Mouse (Mus musculus) limb, embryonic 12.5 days (tissue): ENCODE data around the gene Etv2. TPM values are rescaled to one million over a fixed set of nuclear protein-coding genes. Genes with fewer than 3 reads are reported as not detected.

ENCODE experiments used
- ATAC-seq: fragments of 200-750 bp; cut with Nextera tagmentation; 2 replicates; pipeline ENCODE4 v1.8.0; 2017; ENCODE audit warnings: low read depth, moderate TSS enrichment; ENCODE audit not compliant: insufficient number of reproducible peaks, insufficient read depth, low FRiP score, low TSS enrichment
- H3K27ac ChIP-seq: fragments of 300-500 bp; sonication (generic); 2 replicates; pipeline ENCODE4 v1.5.1; 2016; ENCODE audit warnings: mild to moderate bottlenecking, moderate library complexity
- H3K27me3 ChIP-seq: fragments of 300-500 bp; sonication (generic); 2 replicates; pipeline ENCODE4 v1.6.1; 2016; ENCODE audit warnings: mild to moderate bottlenecking, moderate library complexity
- H3K36me3 ChIP-seq: fragments of 300-500 bp; sonication (generic); 2 replicates; pipeline ENCODE4 v1.6.1; 2016; ENCODE audit warnings: mild to moderate bottlenecking, moderate library complexity
- H3K4me1 ChIP-seq: fragments of 300-500 bp; sonication (generic); replicated peaks from 2 replicates; pipeline ENCODE4 v1.6.1; 2016
- H3K4me2 ChIP-seq: fragments of 300-500 bp; sonication (generic); 2 replicates; pipeline ENCODE4 v1.6.1; 2016; ENCODE audit warnings: mild to moderate bottlenecking, moderate library complexity
- H3K4me3 ChIP-seq: fragments of 300-500 bp; sonication (generic); replicated peaks from 2 replicates; pipeline ENCODE4 v1.5.1; 2016; ENCODE audit warnings: mild to moderate bottlenecking
- H3K9ac ChIP-seq: fragments of 300-500 bp; sonication (generic); replicated peaks from 2 replicates; pipeline ENCODE4 v1.6.1; 2016; ENCODE audit warnings: mild to moderate bottlenecking, moderate library complexity
- H3K9me3 ChIP-seq: fragments of 300-500 bp; sonication (generic); 2 replicates; pipeline ENCODE4 v1.6.1; 2016; ENCODE audit warnings: mild to moderate bottlenecking, moderate library complexity
- WGBS: fragments of 180-500 bp; shearing (Covaris S2); methylation state at CpG from one replicate; pipeline ENCODE4 v1.1.7; 2016; 5-methylcytosine and 5-hydroxymethylcytosine counted together
- polyA plus RNA-seq: library from polyadenylated mRNA; unstranded; fragments of >200 nt; fragmentation: Nextera tagmentation; extraction: Ambion mirVana; gene quantifications from 2 replicates; pipeline ENCODE4 v1.2.1, GENCODE M21; 2016

The Etv2 gene
- not detected in 2 replicates for polyA plus RNA-seq

- WGBS = 5% methylated on average over 5 of the region's 5 CpGs
- Histone ChIP-seq H3K4me3 (peak within 1 kb of the TSS; percentile 29), H3K27ac (no peak within 1 kb of the TSS), H3K9ac (0 out of 2 replicates have a peak within 1 kb of the TSS, but pooled peaks have one; percentile 31), H3K4me1 (peaks cover 24% of the 10 kb centered on the region), H3K4me2 (peak within 1 kb of the TSS; percentile 45), H3K36me3 (peaks cover 9% of the 10 kb centered on the region), H3K9me3 (no peaks in the 10 kb centered on the region), H3K27me3 (peaks cover 54% of the 10 kb centered on the region)
- ATAC-seq = no peak
Observed at GRCm38 (mm10) chr7:30635752-30636151, at the start of gene Etv2. Gene Etv2 (minus strand): TSS chr7:30635852.

- H3K27ac ChIP-seq = no peak overlapping the region
Observed at GRCm38 (mm10) chr7:30683425-30683824, 47.8 kb upstream of the Etv2 start.

GRCm38 (mm10) chr7:30681897-30682296 lies 46.2 kb upstream of the Etv2 start:
- no peak overlapping the region for H3K4me3 ChIP-seq
- 64% methylated on average over 5 of the region's 5 CpGs for WGBS

More at GRCm38 (mm10) chr7:30683425-30683824, 47.8 kb upstream of the Etv2 start:
- Histone ChIP-seq H3K9ac (no peak overlapping the region), H3K4me2 (no peak overlapping the region), H3K36me3 (no peaks in the 10 kb centered on the region), H3K4me1 (no peaks in the 10 kb centered on the region), H3K9me3 (no peaks in the 10 kb centered on the region), H3K4me3 (no peak overlapping the region), H3K27me3 (peaks cover 22% of the 10 kb centered on the region)
- WGBS = 81% methylated on average over 2 of the region's 2 CpGs
- no peak for ATAC-seq

GRCm38 (mm10) chr7:30678263-30678975 lies 42.8 kb upstream of the Etv2 start:
- Histone ChIP-seq H3K9me3 (no peaks in the 10 kb centered on the region), H3K9ac (no peak overlapping the region), H3K27me3 (no peaks in the 10 kb centered on the region), H3K4me2 (no peak overlapping the region), H3K4me1 (no peaks in the 10 kb centered on the region), H3K27ac (no peak overlapping the region), H3K4me3 (no peak overlapping the region), H3K36me3 (no peaks in the 10 kb centered on the region)
- 72% methylated on average over 5 of the region's 5 CpGs for WGBS
- no peak for ATAC-seq

More at GRCm38 (mm10) chr7:30681897-30682296, 46.2 kb upstream of the Etv2 start:
- Histone ChIP-seq H3K4me1 (no peaks in the 10 kb centered on the region), H3K9ac (no peak overlapping the region), H3K9me3 (no peaks in the 10 kb centered on the region), H3K36me3 (no peaks in the 10 kb centered on the region), H3K27me3 (peaks cover 7% of the 10 kb centered on the region), H3K4me2 (no peak overlapping the region), H3K27ac (no peak overlapping the region)
- no peak for ATAC-seq

GRCm38 (mm10) chr7:30671480-30671879 lies 35.8 kb upstream of the Etv2 start, which contains the start of gene Pmis2:
Gene Pmis2 (minus strand): TSS chr7:30671605.
- Histone ChIP-seq H3K27me3 (no peaks in the 10 kb centered on the region; the same call in 1 of the 2 replicates), H3K4me3 (no peak within 1 kb of the TSS), H3K4me2 (no peak within 1 kb of the TSS), H3K36me3 (no peaks in the 10 kb centered on the region), H3K4me1 (no peaks in the 10 kb centered on the region), H3K9me3 (no peaks in the 10 kb centered on the region), H3K27ac (no peak within 1 kb of the TSS), H3K9ac (no peak within 1 kb of the TSS)
- no peak for ATAC-seq
- WGBS = 60% methylated on average over 9 of the region's 9 CpGs

- Histone ChIP-seq H3K27me3 (no peaks in the 10 kb centered on the region; the same call in 1 of the 2 replicates), H3K4me3 (no peak overlapping the region), H3K4me1 (peaks cover 6% of the 10 kb centered on the region), H3K36me3 (no peaks in the 10 kb centered on the region), H3K27ac (no peak overlapping the region), H3K4me2 (no peak overlapping the region), H3K9ac (no peak overlapping the region), H3K9me3 (no peaks in the 10 kb centered on the region)
- no peak for ATAC-seq
- WGBS = 41% methylated on average over 3 of the region's 3 CpGs
Observed at GRCm38 (mm10) chr7:30669229-30669628, 33.6 kb upstream of the Etv2 start.

GRCm38 (mm10) chr7:30665321-30665720 lies 29.7 kb upstream of the Etv2 start:
- WGBS = 7% methylated on average over 11 of the region's 11 CpGs
- Histone ChIP-seq H3K4me1 (peaks cover 8% of the 10 kb centered on the region), H3K4me3 (peak overlapping the region; percentile 64), H3K27me3 (no peaks in the 10 kb centered on the region), H3K9me3 (no peaks in the 10 kb centered on the region), H3K4me2 (peak overlapping the region; percentile 81), H3K9ac (peak overlapping the region; percentile 70), H3K27ac (peak overlapping the region; percentile 41; the same call in 1 of the 2 replicates), H3K36me3 (peaks cover 23% of the 10 kb centered on the region)
- ATAC-seq = no peak; the same call in 1 of the 2 replicates

GRCm38 (mm10) chr7:30664529-30665200 lies 29.0 kb upstream of the Etv2 start, which contains the start of gene Haus5:
Gene Haus5 (minus strand): TSS chr7:30664994.
- WGBS = under 1% methylated on average over 34 of the region's 34 CpGs
- Histone ChIP-seq H3K27me3 (no peaks in the 10 kb centered on the region), H3K4me1 (peaks cover 8% of the 10 kb centered on the region), H3K27ac (peak within 1 kb of the TSS; percentile 41; the same call in 1 of the 2 replicates), H3K36me3 (peaks cover 29% of the 10 kb centered on the region), H3K4me3 (peak within 1 kb of the TSS; percentile 64), H3K9me3 (no peaks in the 10 kb centered on the region), H3K9ac (peak within 1 kb of the TSS; percentile 70), H3K4me2 (peak within 1 kb of the TSS; percentile 81)
- ATAC-seq = peak; percentile 86

- Histone ChIP-seq H3K27me3 (no peaks in the 10 kb centered on the region), H3K4me3 (peak within 1 kb of the TSS; percentile 90), H3K9ac (peak within 1 kb of the TSS; percentile 86), H3K36me3 (peaks cover 71% of the 10 kb centered on the region), H3K9me3 (no peaks in the 10 kb centered on the region), H3K27ac (0 out of 2 replicates have a peak within 1 kb of the TSS, but pooled peaks have one; percentile 53), H3K4me2 (peak within 1 kb of the TSS; percentile 98), H3K4me1 (peaks cover 8% of the 10 kb centered on the region)
- peak; percentile 99 for ATAC-seq
- 2% methylated on average over 59 of the region's 59 CpGs for WGBS
Observed at GRCm38 (mm10) chr7:30649591-30650540, 14.2 kb upstream of the Etv2 start, which contains the start of gene Rbm42. Gene Rbm42 (minus strand): TSS chr7:30650317.

- H3K4me3 ChIP-seq = no peak overlapping the region
- WGBS = 14% methylated on average over 4 of the region's 4 CpGs
- peaks cover 24% of the 10 kb centered on the region for H3K4me1 ChIP-seq
- peaks cover 42% of the 10 kb centered on the region for H3K36me3 ChIP-seq
- H3K27me3 ChIP-seq = peaks cover 24% of the 10 kb centered on the region
- 0 out of 2 replicates have a peak overlapping the region, but pooled peaks have one; percentile 13 for H3K9ac ChIP-seq
- H3K27ac ChIP-seq = no peak overlapping the region
- ATAC-seq = no peak
- no peak overlapping the region for H3K4me2 ChIP-seq
- no peaks in the 10 kb centered on the region for H3K9me3 ChIP-seq
Observed at GRCm38 (mm10) chr7:30639083-30639482, 3.4 kb upstream of the Etv2 start.
